In the genomic region with DNA sequence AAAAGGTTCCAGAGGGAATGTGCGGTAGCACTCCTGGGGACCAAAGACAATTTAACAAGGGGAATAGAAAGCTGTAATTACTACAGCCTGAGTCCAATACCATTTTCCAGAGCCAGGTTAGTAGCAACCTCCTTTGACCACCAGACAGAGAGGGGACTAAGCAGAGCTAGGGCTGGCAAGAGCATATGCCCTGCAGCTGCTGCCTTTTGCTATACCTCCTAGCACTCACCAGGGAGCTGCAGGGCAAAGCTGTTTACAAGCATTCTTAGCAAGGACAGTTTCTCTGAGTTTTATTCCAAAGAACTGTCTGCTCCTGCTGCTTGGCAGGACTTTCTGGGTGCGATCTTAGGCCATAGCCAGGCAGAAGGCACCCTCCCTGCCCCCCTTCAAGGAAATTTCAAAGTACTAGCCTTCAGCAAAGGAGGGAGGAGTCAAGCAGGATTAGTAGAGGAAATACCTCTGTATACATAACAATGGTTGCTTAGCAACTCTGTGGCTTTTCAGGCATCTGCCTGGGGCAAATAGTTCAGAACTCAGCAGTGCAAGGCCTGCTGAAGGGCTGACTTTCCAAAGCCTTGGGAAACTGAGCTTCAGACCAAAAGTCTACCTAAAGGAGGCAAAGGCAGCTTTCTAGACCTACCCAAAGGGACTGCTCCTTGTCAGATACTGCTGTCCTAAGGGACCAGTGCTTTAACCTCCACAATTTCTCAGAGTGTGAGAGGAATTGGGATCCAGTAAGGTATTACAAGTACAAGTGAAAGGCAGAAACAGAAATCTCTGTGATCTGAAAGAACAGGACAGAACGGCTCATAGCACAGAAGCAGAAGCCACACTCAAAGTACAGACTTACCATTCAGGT, we compare ENCODE assay signal across 9 mouse cellular contexts.
A peak's percentile ranks its signal among the peaks of the same experiment; 100 is the strongest.
DNase-seq lines count a peak whose midpoint lies in the region; ATAC-seq lines count a peak whose summit lies in the region.
"Had no signal": no experiment of that assay in that cellular context is flagged by ENCODE, and none has a peak within 500 bp of the region (broad histone marks: within the 10 kb centered on the region; RNA-seq: fewer than 3 reads in every experiment).

No protein-coding gene starts in this region.

- no peak overlapping the region for H3K27ac ChIP-seq in kidney, embryonic 14.5 days (ENCODE audit: low read depth, low read length)
- no peak overlapping the region for H3K27ac ChIP-seq in hindbrain, embryonic 16.5 days (ENCODE audit: low read depth, low read length)
- H3K27ac ChIP-seq in neural tube, embryonic 13.5 days (replicated peaks) = no peak overlapping the region

- no peaks in the 10 kb centered on the region for H3K27me3 ChIP-seq in kidney, embryonic 14.5 days (ENCODE audit: control insufficient read depth, insufficient read depth, low read length)
- no peaks in the 10 kb centered on the region for H3K27me3 ChIP-seq in hindbrain, embryonic 16.5 days (replicated peaks; ENCODE audit: control insufficient read depth, insufficient read depth, low read length)
- no peaks in the 10 kb centered on the region for H3K27me3 ChIP-seq in neural tube, embryonic 13.5 days

- no peaks in the 10 kb centered on the region for H3K36me3 ChIP-seq in kidney, embryonic 14.5 days (ENCODE audit: control insufficient read depth, insufficient read depth, low read length)
- H3K36me3 ChIP-seq in hindbrain, embryonic 16.5 days (ENCODE audit: control insufficient read depth, insufficient read depth, low read length) = no peaks in the 10 kb centered on the region
- no peaks in the 10 kb centered on the region for H3K36me3 ChIP-seq in neural tube, embryonic 13.5 days

- ATAC-seq in kidney, embryonic 14.5 days (ENCODE audit: low FRiP score, low TSS enrichment) = peak; percentile 78; the same call in 1 of the 2 replicates
- peak; percentile 76 for ATAC-seq in hindbrain, embryonic 16.5 days
- peak; percentile 53; the same call in 1 of the 2 replicates for ATAC-seq in neural tube, embryonic 13.5 days (ENCODE audit: low read depth)

- no peak overlapping the region for H3K4me3 ChIP-seq in kidney, embryonic 14.5 days (ENCODE audit: low read length)
- no peak overlapping the region for H3K4me3 ChIP-seq in hindbrain, embryonic 16.5 days (ENCODE audit: low read length)
- no peak overlapping the region for H3K4me3 ChIP-seq in neural tube, embryonic 13.5 days
- H3K4me3 ChIP-seq: myocyte had no signal

- 49% methylated on average over 3 of the region's 3 CpGs for WGBS in kidney, embryonic 14.5 days
- 28% methylated on average over 3 of the region's 3 CpGs for WGBS in hindbrain, embryonic 16.5 days
- 32% methylated on average over 3 of the region's 3 CpGs for WGBS in neural tube, embryonic 13.5 days

- no peak overlapping the region for H3K4me2 ChIP-seq in kidney, embryonic 14.5 days (replicated peaks; ENCODE audit: low read depth, low read length)
- H3K4me2 ChIP-seq in hindbrain, embryonic 16.5 days (ENCODE audit: low read length) = no peak overlapping the region
- H3K4me2 ChIP-seq in neural tube, embryonic 13.5 days = no peak overlapping the region

- H3K4me1 ChIP-seq in kidney, embryonic 14.5 days (ENCODE audit: control insufficient read depth, insufficient read depth, low read length) = no peaks in the 10 kb centered on the region
- H3K4me1 ChIP-seq in hindbrain, embryonic 16.5 days (ENCODE audit: control insufficient read depth, insufficient read depth, low read depth, low read length) = no peaks in the 10 kb centered on the region
- H3K4me1 ChIP-seq in neural tube, embryonic 13.5 days (replicated peaks) = no peaks in the 10 kb centered on the region

- no peaks in the 10 kb centered on the region for H3K9me3 ChIP-seq in kidney, embryonic 14.5 days (ENCODE audit: control insufficient read depth, low read length)
- no peaks in the 10 kb centered on the region for H3K9me3 ChIP-seq in hindbrain, embryonic 16.5 days (ENCODE audit: control insufficient read depth, low read length)
- H3K9me3 ChIP-seq in neural tube, embryonic 13.5 days = no peaks in the 10 kb centered on the region

- DNase-seq in kidney, postnatal 25 days = no peak
- peak; percentile 73 for DNase-seq in embryo, embryonic 11 days
- DNase-seq in thymus, postnatal 0 days (ENCODE audit: low spot score) = no peak
- no peak for DNase-seq in gastrocnemius, adult 18-20 months (ENCODE audit: low spot score)
- no peak for DNase-seq in adrenal gland, adult (ENCODE audit: inconsistent age in 2 of 2, low spot score in 1 of 2)

- H3K9ac ChIP-seq in kidney, embryonic 14.5 days (ENCODE audit: low read depth, low read length) = no peak overlapping the region
- no peak overlapping the region for H3K9ac ChIP-seq in hindbrain, embryonic 16.5 days (ENCODE audit: low read depth, low read length)
- no peak overlapping the region for H3K9ac ChIP-seq in neural tube, embryonic 13.5 days
